ENCODE assay signal across 27 mouse cellular contexts in genomic region chr6:137161491-137162088, GRCm38 (mm10). TPM values are rescaled to one million over a fixed set of nuclear protein-coding genes. Genes with fewer than 3 reads are reported as not detected.
A peak's percentile ranks its signal among the peaks of the same experiment; 100 is the strongest.
DNase-seq lines count a peak whose midpoint lies in the region; ATAC-seq lines count a peak whose summit lies in the region.
"Had no signal": no experiment of that assay in that cellular context is flagged by ENCODE, and none has a peak within 500 bp of the region (broad histone marks: within the 10 kb centered on the region; RNA-seq: fewer than 3 reads in every experiment).

No protein-coding gene starts in this region.

- H3K4me3 ChIP-seq in kidney, embryonic 14.5 days (ENCODE audit: low read length): no peak overlapping the region
- H3K4me3 ChIP-seq in intestine, embryonic 16.5 days (ENCODE audit: low read length): no peak overlapping the region
- H3K4me3 ChIP-seq in stomach, embryonic 14.5 days (ENCODE audit: low read depth, low read length): no peak overlapping the region
- H3K4me3 ChIP-seq: forebrain, embryonic 13.5 days; hindbrain, embryonic 12.5 days; left cerebral cortex, adult 2 months; limb, embryonic 13.5 days; midbrain, embryonic 10.5 days; neural tube, embryonic 12.5 days had no signal

- H3K9me3 ChIP-seq in kidney, embryonic 14.5 days (ENCODE audit: control insufficient read depth, low read length): no peaks in the 10 kb centered on the region
- H3K9me3 ChIP-seq in intestine, embryonic 16.5 days (ENCODE audit: control insufficient read depth, low read length): no peaks in the 10 kb centered on the region
- no peaks in the 10 kb centered on the region for H3K9me3 ChIP-seq in stomach, embryonic 14.5 days (ENCODE audit: control insufficient read depth, low read depth, low read length)
- H3K9me3 ChIP-seq: forebrain, embryonic 13.5 days; hindbrain, embryonic 12.5 days; limb, embryonic 13.5 days; midbrain, embryonic 10.5 days; neural tube, embryonic 12.5 days had no signal

- H3K27ac ChIP-seq in kidney, embryonic 14.5 days (ENCODE audit: low read depth, low read length): no peak overlapping the region
- H3K27ac ChIP-seq in intestine, embryonic 16.5 days (ENCODE audit: low read length): peak overlapping the region; percentile 85
- peak overlapping the region; percentile 21; the same call in 1 of the 2 replicates for H3K27ac ChIP-seq in stomach, embryonic 14.5 days (ENCODE audit: low read length)
- H3K27ac ChIP-seq: forebrain, embryonic 13.5 days; hindbrain, embryonic 12.5 days; hindbrain, postnatal 0 days; left cerebral cortex, adult 2 months; limb, embryonic 13.5 days; midbrain, embryonic 10.5 days; neural tube, embryonic 12.5 days had no signal

- no peaks in the 10 kb centered on the region for H3K36me3 ChIP-seq in kidney, embryonic 14.5 days (ENCODE audit: control insufficient read depth, insufficient read depth, low read length)
- H3K36me3 ChIP-seq in intestine, embryonic 16.5 days (ENCODE audit: control insufficient read depth, insufficient read depth, low read length): no peaks in the 10 kb centered on the region
- H3K36me3 ChIP-seq in stomach, embryonic 14.5 days (ENCODE audit: control insufficient read depth, insufficient read depth, low read length): peaks cover 3% of the 10 kb centered on the region; the same call in 1 of the 2 replicates
- H3K36me3 ChIP-seq: hindbrain, embryonic 12.5 days; midbrain, embryonic 10.5 days; neural tube, embryonic 12.5 days had no signal

- H3K4me2 ChIP-seq in kidney, embryonic 14.5 days (replicated peaks; ENCODE audit: low read depth, low read length): no peak overlapping the region
- no peak overlapping the region for H3K4me2 ChIP-seq in intestine, embryonic 16.5 days (ENCODE audit: low read depth, low read length)
- no peak overlapping the region for H3K4me2 ChIP-seq in stomach, embryonic 14.5 days (replicated peaks; ENCODE audit: low read depth, low read length)
- H3K4me2 ChIP-seq: forebrain, embryonic 13.5 days; hindbrain, embryonic 12.5 days; limb, embryonic 13.5 days; liver, embryonic 11.5 days; neural tube, embryonic 12.5 days had no signal

- intact Hi-C loops in gastrocnemius, postnatal 14 days (cut with DNase I; ENCODE audit: low total_unique reads): no loop called here

- ATAC-seq in kidney, embryonic 14.5 days (ENCODE audit: low FRiP score, low TSS enrichment): 0 out of 2 replicates have a peak, but pooled peaks have one; percentile 20
- ATAC-seq in intestine, embryonic 16.5 days: peak; percentile 93
- ATAC-seq in stomach, embryonic 14.5 days (ENCODE audit: insufficient number of reproducible peaks, insufficient read depth, low FRiP score, low read depth): peak; percentile 74; the same call in 1 of the 2 replicates
- ATAC-seq: forebrain, embryonic 13.5 days; hindbrain, postnatal 0 days; midbrain, embryonic 16.5 days had no signal

- no peak overlapping the region for H3K9ac ChIP-seq in kidney, embryonic 14.5 days (ENCODE audit: low read depth, low read length)
- no peak overlapping the region for H3K9ac ChIP-seq in intestine, embryonic 16.5 days (ENCODE audit: low read depth, low read length)
- H3K9ac ChIP-seq in stomach, embryonic 14.5 days (replicated peaks; ENCODE audit: low read depth, low read length): no peak overlapping the region
- H3K9ac ChIP-seq: forebrain, embryonic 13.5 days; hindbrain, embryonic 12.5 days; limb, embryonic 13.5 days; neural tube, embryonic 12.5 days had no signal

- WGBS in kidney, embryonic 14.5 days: 72% methylated on average over 11 of the region's 11 CpGs
- WGBS in intestine, embryonic 16.5 days: 58% methylated on average over 11 of the region's 11 CpGs
- WGBS in stomach, embryonic 14.5 days: 57% methylated on average over 11 of the region's 11 CpGs

- H3K27me3 ChIP-seq in kidney, embryonic 14.5 days (ENCODE audit: control insufficient read depth, insufficient read depth, low read length): no peaks in the 10 kb centered on the region
- no peaks in the 10 kb centered on the region for H3K27me3 ChIP-seq in intestine, embryonic 16.5 days (replicated peaks; ENCODE audit: control insufficient read depth, insufficient read depth, low read length)
- no peaks in the 10 kb centered on the region for H3K27me3 ChIP-seq in stomach, embryonic 14.5 days (ENCODE audit: control insufficient read depth, insufficient read depth, low read length)
- H3K27me3 ChIP-seq: forebrain, embryonic 13.5 days; hindbrain, embryonic 12.5 days; limb, embryonic 13.5 days; neural tube, embryonic 12.5 days had no signal

- no peak for DNase-seq in kidney, adult 11 months
- DNase-seq in ZHBTc4 (ENCODE audit: low read depth, low spot score): peak; percentile 50
- DNase-seq in retina, embryonic 14.5 days (ENCODE audit: low spot score): no peak
- no peak for DNase-seq in gastrocnemius, adult 8-10 months (ENCODE audit: low spot score in 2 of 2)
- DNase-seq in gastrocnemius, postnatal 14 days: no peak
- DNase-seq: adrenal gland, postnatal 25 days; cerebellum, adult 18-20 months; cerebellum, postnatal 10 days; gastrocnemius, postnatal 36 days; heart, postnatal 14 days; kidney, adult 2 months; kidney, postnatal 14 days; lung, postnatal 10 days; thymus, postnatal 4 days had no signal

- H3K4me1 ChIP-seq in kidney, embryonic 14.5 days (ENCODE audit: control insufficient read depth, insufficient read depth, low read length): 0 out of 2 replicates have a peak, but pooled peaks cover under 1% of the 10 kb centered on the region
- H3K4me1 ChIP-seq in intestine, embryonic 16.5 days (ENCODE audit: control insufficient read depth, insufficient read depth, low read length): peaks cover 16% of the 10 kb centered on the region
- H3K4me1 ChIP-seq in stomach, embryonic 14.5 days (ENCODE audit: control insufficient read depth, insufficient read depth, low read length): peaks cover 4% of the 10 kb centered on the region
- H3K4me1 ChIP-seq: hindbrain, embryonic 12.5 days; midbrain, embryonic 10.5 days; neural tube, embryonic 12.5 days had no signal

RNA-seq across cellular contexts. Expression of gene Rerg, which starts 8.7 kb away (rescaled TPM):
- 8.8 and 13.2 TPM in 2 replicates for polyA plus RNA-seq in kidney, embryonic 14.5 days (2014; fragmentation: Nextera tagmentation; extraction: Ambion mirVana)
- polyA plus RNA-seq in intestine, embryonic 16.5 days (2015; fragmentation: Nextera tagmentation; extraction: Ambion mirVana): 18.2 TPM in 2 replicates
- polyA plus RNA-seq in stomach, embryonic 14.5 days (2014; fragmentation: Nextera tagmentation; extraction: Ambion mirVana): 32.6 and 36.5 TPM in 2 replicates
- total RNA-seq in gastrocnemius, adult 8-10 months (2022): 1 to 10 TPM in 1 of 4 experiments, under 1 TPM in 3; 0.46 to 1.6 (median 0.76) TPM
- 1 to 10 TPM; 2.1 to 4.4 TPM for total RNA-seq in gastrocnemius, postnatal 14 days (2021)
- total RNA-seq: common myeloid progenitor, adult 5-6 weeks had no signal

Comparison
In these comparisons a context has a peak if more than half of its experiments do, and no peak if none do; other contexts are left out.
1. ATAC-seq: peak in every context shown above with its lines; median percentile 93 in intestine, embryonic 16.5 days; 74 in stomach, embryonic 14.5 days; 20 in kidney, embryonic 14.5 days.